Mouse (Mus musculus): Measurements from ENCODE around the gene Lonrf3. TPM values are rescaled to one million over a fixed set of nuclear protein-coding genes. Genes with fewer than 3 reads are reported as not detected.

Gene Lonrf3
- polyA plus RNA-seq, 1 experiment from 2014 or later: 0.50 TPM

DNA sequence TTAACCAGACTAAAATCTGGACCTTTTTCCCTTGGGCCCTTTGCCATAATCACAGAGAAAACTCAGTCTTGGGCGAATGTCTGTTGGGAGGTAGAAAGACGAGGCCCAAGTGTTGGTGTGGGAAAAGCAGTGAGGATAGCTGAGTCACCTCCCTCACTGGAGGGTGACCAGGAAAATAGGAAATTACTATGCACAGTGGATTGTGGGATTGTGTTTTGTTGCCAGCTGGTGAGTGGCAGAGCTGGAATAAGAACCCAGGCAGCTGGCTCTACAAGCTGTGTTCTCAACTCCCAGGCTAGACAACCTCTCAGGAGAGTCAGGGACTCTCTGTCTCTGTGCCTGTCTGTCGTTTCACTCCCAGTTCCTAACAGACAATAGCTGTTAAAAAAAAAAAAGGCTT, 61.8 kb downstream of the Lonrf3 start:
- Histone ChIP-seq H3K4me2 (ENCODE audit: low read depth, low read length) (no peak overlapping the region), H3K36me3 (ENCODE audit: control insufficient read depth, insufficient read depth) (no peaks in the 10 kb centered on the region), H3K27me3 (ENCODE audit: control insufficient read depth, insufficient read depth, low read depth, low read length) (no peaks in the 10 kb centered on the region), H3K9ac (ENCODE audit: low read depth, low read length) (no peak overlapping the region), H3K4me3 (ENCODE audit: low read depth, low read length) (no peak overlapping the region), H3K27ac (ENCODE audit: low read length) (no peak overlapping the region), H3K4me1 (ENCODE audit: control insufficient read depth, low read depth, low read length) (no peaks in the 10 kb centered on the region), H3K9me3 (replicated peaks; ENCODE audit: control insufficient read depth, low read length) (no peaks in the 10 kb centered on the region)
- 48% methylated on average over 3 of the region's 3 CpGs for WGBS (ENCODE audit: insufficient replicate concordance)
- ATAC-seq (ENCODE audit: low read depth): no peak

DNA sequence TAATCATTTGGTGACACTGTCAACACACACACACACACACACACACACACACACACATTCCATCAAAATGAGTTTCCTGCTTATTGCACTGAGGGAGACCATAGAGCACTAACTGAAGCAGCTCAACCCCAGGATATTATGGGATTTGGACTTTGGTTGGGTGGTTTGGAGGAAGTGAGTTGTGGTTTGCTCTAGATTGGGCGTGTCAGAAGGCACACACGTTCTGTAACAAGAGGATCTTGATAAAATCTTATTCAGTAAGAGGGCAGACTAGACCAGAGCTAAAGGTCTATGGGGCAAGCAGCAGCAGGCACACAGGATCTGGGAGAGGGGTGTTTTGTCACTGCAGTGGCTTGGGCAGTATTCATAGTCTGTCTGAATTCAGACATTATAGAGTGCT, 62.4 kb downstream of the Lonrf3 start:
- no peak overlapping the region for H3K4me2 ChIP-seq (ENCODE audit: low read depth, low read length)
- no peak overlapping the region for H3K9ac ChIP-seq (ENCODE audit: low read depth, low read length)
- no peak overlapping the region for H3K27ac ChIP-seq (ENCODE audit: low read length)
- ATAC-seq (ENCODE audit: low read depth): no peak
- H3K4me1 ChIP-seq (ENCODE audit: control insufficient read depth, low read depth, low read length): no peaks in the 10 kb centered on the region
- no peak overlapping the region for H3K4me3 ChIP-seq (ENCODE audit: low read depth, low read length)
- WGBS (ENCODE audit: insufficient replicate concordance): 17% methylated on average over 2 of the region's 2 CpGs
- no peaks in the 10 kb centered on the region for H3K9me3 ChIP-seq (replicated peaks; ENCODE audit: control insufficient read depth, low read length)
- no peaks in the 10 kb centered on the region for H3K27me3 ChIP-seq (ENCODE audit: control insufficient read depth, insufficient read depth, low read depth, low read length)
- no peaks in the 10 kb centered on the region for H3K36me3 ChIP-seq (ENCODE audit: control insufficient read depth, insufficient read depth)

DNA sequence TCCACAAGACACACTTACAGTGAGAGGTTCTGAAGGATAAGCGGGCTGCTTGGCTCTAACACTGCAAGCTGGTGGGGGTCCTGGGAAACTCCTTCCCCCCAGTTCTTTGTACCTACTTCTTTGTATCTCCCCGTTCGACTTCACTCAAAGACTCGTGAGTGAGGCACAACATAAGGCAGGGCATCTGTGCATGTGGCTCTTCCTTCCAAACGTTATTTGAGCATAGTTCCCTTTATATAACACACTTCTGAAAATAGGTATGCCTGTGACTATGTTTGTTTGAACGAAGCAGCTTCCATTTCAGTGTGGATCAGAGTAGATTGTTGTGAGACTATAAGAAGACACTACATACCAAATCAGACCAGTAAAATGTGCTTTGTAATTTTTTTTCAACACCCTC, 64.5 kb downstream of the Lonrf3 start:
- 57% methylated on average over 6 of the region's 6 CpGs for WGBS (ENCODE audit: insufficient replicate concordance)
- ATAC-seq (ENCODE audit: low read depth): no peak
- H3K27me3 ChIP-seq (ENCODE audit: control insufficient read depth, insufficient read depth, low read depth, low read length): no peaks in the 10 kb centered on the region

DNA sequence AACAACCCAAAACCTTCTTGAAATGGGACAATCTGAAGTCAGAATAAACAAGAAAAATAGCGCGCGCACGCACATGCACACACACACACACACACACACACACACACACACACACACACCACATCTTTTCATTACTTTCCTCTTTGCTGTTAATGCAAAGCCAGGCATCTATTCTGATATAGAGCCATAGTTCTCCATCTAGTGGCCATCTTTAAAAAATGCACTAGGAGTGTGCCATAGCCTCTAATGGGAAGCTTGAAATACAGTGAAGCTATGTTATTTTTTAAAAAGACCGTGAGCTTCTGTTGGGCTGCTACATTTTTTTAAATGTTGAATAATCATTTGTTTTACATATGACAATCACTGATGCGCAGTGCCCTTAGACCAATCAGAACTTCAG, 65.1 kb downstream of the Lonrf3 start:
- 28% methylated on average over 6 of the region's 6 CpGs for WGBS (ENCODE audit: insufficient replicate concordance)
- no peak for ATAC-seq (ENCODE audit: low read depth)

More for the DNA sequence above, 64.5 kb downstream of the Lonrf3 start:
- H3K4me3 ChIP-seq (ENCODE audit: low read depth, low read length): no peak overlapping the region
- H3K9me3 ChIP-seq (replicated peaks; ENCODE audit: control insufficient read depth, low read length): no peaks in the 10 kb centered on the region
- H3K36me3 ChIP-seq (ENCODE audit: control insufficient read depth, insufficient read depth): no peaks in the 10 kb centered on the region
- no peak overlapping the region for H3K4me2 ChIP-seq (ENCODE audit: low read depth, low read length)
- no peak overlapping the region for H3K9ac ChIP-seq (ENCODE audit: low read depth, low read length)
- no peak overlapping the region for H3K27ac ChIP-seq (ENCODE audit: low read length)
- H3K4me1 ChIP-seq (ENCODE audit: control insufficient read depth, low read depth, low read length): no peaks in the 10 kb centered on the region

DNA sequence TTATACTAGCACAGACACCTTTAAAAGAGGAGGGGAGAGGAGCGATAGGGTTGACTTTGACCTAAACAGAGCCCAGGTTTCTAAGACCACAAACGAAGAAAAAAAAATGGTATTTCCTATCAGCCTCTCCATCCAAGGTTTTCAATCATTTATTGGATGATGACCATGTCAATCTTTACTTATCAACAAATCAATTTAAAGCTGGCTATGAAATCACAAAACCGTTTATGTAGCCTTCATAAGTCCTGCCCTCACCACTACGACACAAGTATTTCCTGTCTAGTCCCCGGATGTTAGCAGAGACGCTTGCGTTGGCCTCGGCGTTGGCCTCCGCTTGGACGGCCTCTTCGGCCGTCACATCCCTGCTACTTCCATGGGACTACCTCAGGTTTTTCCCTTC, 72.8 kb downstream of the Lonrf3 start, which contains the start of gene Gm6268:
TSS of gene Gm6268 (plus strand) at position 301 of the 400 bp plus-strand sequence.
- WGBS (ENCODE audit: insufficient replicate concordance): 78% methylated on average over 13 of the region's 13 CpGs
- Histone ChIP-seq H3K9me3 (replicated peaks; ENCODE audit: control insufficient read depth, low read length) (no peaks in the 10 kb centered on the region), H3K27me3 (ENCODE audit: control insufficient read depth, insufficient read depth, low read depth, low read length) (no peaks in the 10 kb centered on the region), H3K36me3 (ENCODE audit: control insufficient read depth, insufficient read depth) (no peaks in the 10 kb centered on the region), H3K4me2 (ENCODE audit: low read depth, low read length) (no peak within 1 kb of the TSS), H3K9ac (ENCODE audit: low read depth, low read length) (no peak within 1 kb of the TSS), H3K4me3 (ENCODE audit: low read depth, low read length) (no peak within 1 kb of the TSS), H3K4me1 (ENCODE audit: control insufficient read depth, low read depth, low read length) (no peaks in the 10 kb centered on the region), H3K27ac (ENCODE audit: low read length) (no peak within 1 kb of the TSS)
- no peak for ATAC-seq (ENCODE audit: low read depth)

More for the DNA sequence above, 65.1 kb downstream of the Lonrf3 start:
- no peaks in the 10 kb centered on the region for H3K4me1 ChIP-seq (ENCODE audit: control insufficient read depth, low read depth, low read length)
- H3K4me3 ChIP-seq (ENCODE audit: low read depth, low read length): no peak overlapping the region
- no peaks in the 10 kb centered on the region for H3K27me3 ChIP-seq (ENCODE audit: control insufficient read depth, insufficient read depth, low read depth, low read length)
- H3K9ac ChIP-seq (ENCODE audit: low read depth, low read length): no peak overlapping the region
- H3K36me3 ChIP-seq (ENCODE audit: control insufficient read depth, insufficient read depth): no peaks in the 10 kb centered on the region
- no peak overlapping the region for H3K27ac ChIP-seq (ENCODE audit: low read length)
- H3K4me2 ChIP-seq (ENCODE audit: low read depth, low read length): no peak overlapping the region
- no peaks in the 10 kb centered on the region for H3K9me3 ChIP-seq (replicated peaks; ENCODE audit: control insufficient read depth, low read length)

DNA sequence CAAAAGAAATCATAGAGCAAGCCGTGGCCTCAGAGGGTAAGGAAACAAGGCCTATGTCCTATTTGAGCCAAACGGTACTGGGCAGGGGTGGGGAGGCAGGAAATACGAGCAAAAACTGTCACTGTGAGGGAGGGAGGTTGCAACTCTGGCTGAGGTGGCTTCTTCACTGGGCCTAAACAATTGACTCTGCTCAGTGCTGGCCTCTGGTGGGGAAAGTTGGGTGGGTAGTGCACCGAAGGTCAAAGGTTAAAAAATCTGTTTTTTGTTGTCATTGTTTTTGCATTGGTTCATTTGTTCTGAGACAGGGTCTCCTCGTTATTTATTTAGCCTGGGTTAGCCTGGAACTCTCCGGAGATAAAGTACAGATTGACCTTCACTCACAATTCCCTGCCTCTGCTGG, 74.2 kb downstream of the Lonrf3 start:
- ATAC-seq (ENCODE audit: low read depth): no peak
- Histone ChIP-seq H3K4me1 (ENCODE audit: control insufficient read depth, low read depth, low read length) (no peaks in the 10 kb centered on the region), H3K9ac (ENCODE audit: low read depth, low read length) (no peak overlapping the region), H3K27me3 (ENCODE audit: control insufficient read depth, insufficient read depth, low read depth, low read length) (no peaks in the 10 kb centered on the region), H3K9me3 (replicated peaks; ENCODE audit: control insufficient read depth, low read length) (no peaks in the 10 kb centered on the region), H3K36me3 (ENCODE audit: control insufficient read depth, insufficient read depth) (no peaks in the 10 kb centered on the region), H3K4me3 (ENCODE audit: low read depth, low read length) (no peak overlapping the region), H3K27ac (ENCODE audit: low read length) (no peak overlapping the region), H3K4me2 (ENCODE audit: low read depth, low read length) (no peak overlapping the region)
- WGBS (ENCODE audit: insufficient replicate concordance): 45% methylated on average over 6 of the region's 6 CpGs

Small RNA genes within 50 kb of the gene (microRNA-seq; reads per million reads assigned to microRNA genes)
- not detected for gene Gm44485

Other genes starting within 250 kb of the Lonrf3 start
- gene Il13ra1, start 216.2 kb upstream of the Lonrf3 start, polyA plus RNA-seq (2015; fragmentation: Nextera tagmentation; extraction: Ambion mirVana): 5.8 and 6.4 TPM in 2 replicates
- 0.06 and 0.20 TPM in 2 replicates for gene Zcchc12, start 132.4 kb upstream of the Lonrf3 start, polyA plus RNA-seq (2015; fragmentation: Nextera tagmentation; extraction: Ambion mirVana)
- gene Gm6268, start 72.9 kb downstream of the Lonrf3 start, polyA plus RNA-seq (2015; fragmentation: Nextera tagmentation; extraction: Ambion mirVana): not detected in 2 replicates
- gene Gm14569, start 163.5 kb downstream of the Lonrf3 start, polyA plus RNA-seq (2015; fragmentation: Nextera tagmentation; extraction: Ambion mirVana): not detected in 2 replicates

Data from liver, embryonic 16.5 days (tissue).